Mouse (Mus musculus) liver, embryonic 14.5 days (tissue): ENCODE measurements at regions not wholly inside any gene's neighbourhood (a gene's known extent, or its start where the extent isn't known, plus 50 kb on each side); places are given as distances from the start of the nearest gene placed in this dataset.

Experiments
- ATAC-seq: fragments of 200-750 bp; cut with Nextera tagmentation; 2 replicates; pipeline ENCODE4 v1.8.0; 2017; ENCODE audit warnings: moderate number of reproducible peaks, mild to moderate bottlenecking, moderate library complexity; ENCODE audit not compliant: insufficient read depth
- DNase-seq, 3 experiments: peaks; one replicate each; pipeline ENCODE4 v3.0.0-alpha.2; 2012 to 2013; ENCODE audit warnings: low read depth in 3 of 3, low spot score in 3 of 3
- H3K27ac ChIP-seq: fragments of 300-500 bp; sonication (generic); 2 replicates; pipeline ENCODE4 v1.5.1; 2014; ENCODE audit warnings: moderate library complexity, mild to moderate bottlenecking, control low read depth, inconsistent platforms
- H3K27me3 ChIP-seq: fragments of 300-500 bp; sonication (generic); 2 replicates; pipeline ENCODE4 v1.6.1; 2014; ENCODE audit warnings: mild to moderate bottlenecking, low read length, moderate library complexity; ENCODE audit not compliant: control insufficient read depth, insufficient read depth
- H3K36me3 ChIP-seq: fragments of 300-500 bp; sonication (generic); replicated peaks from 2 replicates; pipeline ENCODE4 v1.6.1; 2014; ENCODE audit warnings: low read depth; ENCODE audit not compliant: control insufficient read depth, insufficient read depth
- H3K4me1 ChIP-seq, 2 experiments: fragments of 200-500 bp in 1 of 2; fragments of 300-500 bp in 1 of 2; sonication (generic) in 1 of 2; replicated peaks; 2 replicates each; pipeline ENCODE4 v1.6.1; 2012 to 2014; ENCODE audit warnings: antibody characterized with exemption in 1 of 2, inconsistent platforms in 1 of 2, low read length in 1 of 2; ENCODE audit not compliant: control insufficient read depth in 2 of 2, insufficient read depth in 2 of 2
- H3K4me2 ChIP-seq: fragments of 300-500 bp; sonication (generic); 2 replicates; pipeline ENCODE4 v1.6.1; 2014; ENCODE audit warnings: low read depth, mild to moderate bottlenecking, control low read depth, moderate library complexity
- H3K4me3 ChIP-seq, 2 experiments: fragments of 200-500 bp in 1 of 2; fragments of 300-500 bp in 1 of 2; sonication (generic) in 1 of 2; 2 replicates each; pipeline ENCODE4 v1.5.1; 2012 to 2014; ENCODE audit warnings: low read depth in 2 of 2, low read length in 2 of 2, mild to moderate bottlenecking in 2 of 2, control low read depth in 1 of 2, inconsistent platforms in 1 of 2, moderate library complexity in 1 of 2; ENCODE audit not compliant: insufficient read depth in 1 of 2
- H3K9ac ChIP-seq: fragments of 300-500 bp; sonication (generic); replicated peaks from 2 replicates; pipeline ENCODE4 v1.6.1; 2014; ENCODE audit warnings: mild to moderate bottlenecking, control low read depth, moderate library complexity
- H3K9me3 ChIP-seq: fragments of 300-500 bp; sonication (generic); 2 replicates; pipeline ENCODE4 v1.6.1; 2016; ENCODE audit warnings: low read length, mixed read lengths; ENCODE audit not compliant: control insufficient read depth
- CTCF ChIP-seq: IDR thresholded peaks from 2 replicates; pipeline ENCODE4 v1.5.1; 2016; ENCODE audit warnings: antibody characterized with exemption, low read depth, control low read depth
- EP300 ChIP-seq: IDR thresholded peaks from 2 replicates; pipeline ENCODE4 v1.6.1; 2016; ENCODE audit warnings: antibody characterized with exemption, low read depth
- WGBS: fragments of 180-500 bp; shearing (Covaris S2); extraction: QIAGEN DNeasy Blood & Tissue Kit; methylation state at CpG from one replicate; pipeline ENCODE4 v1.1.7; 2014; ENCODE audit not compliant: insufficient replicate concordance; 5-methylcytosine and 5-hydroxymethylcytosine counted together

- WGBS: 55% methylated on average over 5 of the region's 5 CpGs
- Histone ChIP-seq H3K4me1 (peaks cover 0 to 8% of the 10 kb centered on the region in 2 experiments; a peak in 1 of 4 replicates), H3K36me3 (no peaks in the 10 kb centered on the region), H3K9me3 (no peaks in the 10 kb centered on the region), H3K9ac (no peak overlapping the region), H3K4me3 (no peak overlapping the region), H3K27ac (no peak overlapping the region), H3K4me2 (no peak overlapping the region), H3K27me3 (no peaks in the 10 kb centered on the region)
- DNase-seq (peak in 2 of 3 experiments; percentile 20 to 22), ATAC-seq (peak; percentile 62; the same call in 1 of the 2 replicates)
- no peak for TF ChIP-seq EP300
- TF ChIP-seq CTCF: no peak
These were observed 254.1 kb upstream of the Plxna2 start for GRCm38 (mm10) chr1:194363917-194364316.

DNA sequence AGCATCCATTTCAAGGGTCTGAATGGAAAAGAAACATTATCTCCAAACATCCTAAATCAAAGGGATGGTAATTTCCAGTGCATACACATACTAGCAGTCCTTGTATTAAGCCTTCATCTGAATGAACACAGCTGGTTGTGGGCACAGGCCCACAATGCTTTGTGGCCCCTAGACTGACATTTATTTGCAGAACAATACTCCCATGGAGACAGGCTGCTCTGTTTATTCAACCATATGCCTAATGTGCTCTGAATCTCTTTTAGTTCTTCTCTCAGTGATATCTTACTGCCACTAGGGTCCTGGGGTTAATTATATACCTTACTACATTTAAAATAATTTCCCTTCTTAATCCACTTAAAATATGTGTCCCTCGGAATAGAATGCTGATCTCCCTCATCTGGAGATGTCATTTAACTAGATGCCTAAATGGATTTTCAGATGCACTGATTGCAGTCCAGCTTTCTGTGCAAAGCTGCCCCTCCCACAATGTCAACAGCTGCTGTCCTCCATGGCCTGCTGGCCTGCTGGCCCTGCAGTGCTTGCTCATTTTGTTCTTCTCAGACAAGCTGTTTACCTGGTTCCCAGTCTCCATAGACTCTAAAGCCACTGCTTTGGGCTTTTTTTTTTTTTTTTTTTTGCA, 254.8 kb upstream of the Plxna2 start:
- DNase-seq (no peak), ATAC-seq (peak; percentile 59)
- no peaks in the 10 kb centered on the region for H3K9me3 ChIP-seq
- TF ChIP-seq EP300 (no peak), CTCF (no peak)
- H3K4me2 ChIP-seq: no peak overlapping the region
- no peak overlapping the region for H3K27ac ChIP-seq
- H3K4me1 ChIP-seq: peaks cover 0 to 8% of the 10 kb centered on the region in 2 experiments; a peak in 1 of 4 replicates
- H3K36me3 ChIP-seq: no peaks in the 10 kb centered on the region
- H3K4me3 ChIP-seq: no peak overlapping the region
- WGBS: 32% methylated on average over 1 of the region's 1 CpGs
- H3K27me3 ChIP-seq: no peaks in the 10 kb centered on the region
- H3K9ac ChIP-seq: no peak overlapping the region

GRCm38 (mm10) chr1:194362298-194362697, 255.7 kb upstream of the Plxna2 start:
- H3K36me3 ChIP-seq: no peaks in the 10 kb centered on the region
- ATAC-seq (no peak; the same call in 1 of the 2 replicates), DNase-seq (no peak)
- no peak overlapping the region for H3K4me3 ChIP-seq
- no peaks in the 10 kb centered on the region for H3K9me3 ChIP-seq
- H3K4me1 ChIP-seq: peaks cover 0 to 8% of the 10 kb centered on the region in 2 experiments; a peak in 1 of 4 replicates
- no peak overlapping the region for H3K27ac ChIP-seq
- no peak for TF ChIP-seq CTCF
- no peak for TF ChIP-seq EP300
- H3K4me2 ChIP-seq: no peak overlapping the region
- H3K27me3 ChIP-seq: no peaks in the 10 kb centered on the region
- no peak overlapping the region for H3K9ac ChIP-seq

DNA sequence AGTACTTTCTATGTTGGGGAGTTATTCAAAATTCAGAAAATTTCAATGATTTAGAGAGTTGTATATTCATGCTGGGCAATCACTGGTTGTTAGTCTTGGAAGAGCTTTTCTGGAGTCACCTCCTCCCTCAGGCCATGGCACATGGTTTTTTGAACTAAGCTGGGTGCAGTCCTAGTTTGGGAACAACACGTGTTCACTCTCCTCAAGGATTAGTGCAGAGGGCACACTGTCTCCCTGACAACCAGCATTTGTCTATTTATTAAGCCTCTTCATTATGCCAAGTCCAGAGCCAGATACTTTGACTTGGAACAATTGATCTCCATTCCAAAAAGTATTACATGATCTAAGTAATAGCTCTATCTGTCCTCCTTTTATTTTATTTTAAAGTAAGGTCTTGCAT, 256.7 kb upstream of the Plxna2 start:
- no peaks in the 10 kb centered on the region for H3K36me3 ChIP-seq
- DNase-seq (no peak), ATAC-seq (no peak)
- H3K27me3 ChIP-seq: no peaks in the 10 kb centered on the region
- H3K27ac ChIP-seq: no peak overlapping the region
- WGBS: 34% methylated on average over 1 of the region's 1 CpGs
- H3K9ac ChIP-seq: no peak overlapping the region
- H3K4me3 ChIP-seq: no peak overlapping the region
- H3K4me1 ChIP-seq: peaks cover 0 to 8% of the 10 kb centered on the region in 2 experiments; a peak in 1 of 4 replicates
- H3K9me3 ChIP-seq: no peaks in the 10 kb centered on the region
- no peak overlapping the region for H3K4me2 ChIP-seq
- TF ChIP-seq EP300 (no peak), CTCF (no peak)

- H3K27ac ChIP-seq: no peak overlapping the region
- H3K4me3 ChIP-seq: no peak overlapping the region
- H3K36me3 ChIP-seq: no peaks in the 10 kb centered on the region
- no peak overlapping the region for H3K9ac ChIP-seq
- no peak for ATAC-seq
- no peaks in the 10 kb centered on the region for H3K9me3 ChIP-seq
- no peak for TF ChIP-seq CTCF
- TF ChIP-seq EP300: no peak
- H3K4me2 ChIP-seq: no peak overlapping the region
- no peaks in the 10 kb centered on the region for H3K27me3 ChIP-seq
- 63% methylated on average over 1 of the region's 1 CpGs for WGBS
- no peaks in the 10 kb centered on the region for H3K4me1 ChIP-seq
- DNase-seq: no peak
These were observed 263.5 kb upstream of the Plxna2 start for GRCm38 (mm10) chr1:194354332-194355120.
